Mouse (Mus musculus): ENCODE results near the gene Gm10401. TPM values are rescaled to one million over a fixed set of nuclear protein-coding genes. Genes with fewer than 3 reads are reported as not detected.

Gm10401 gene
- 20.6 and 31.5 TPM in 2 replicates for polyA plus RNA-seq (2014; fragmentation: Nextera tagmentation; extraction: Ambion mirVana)

GRCm38 (mm10) chr5:115098195-115098594, at the start of gene Gm10401:
Gene Gm10401, minus strand, starts transcription at chr5:115098295.
- WGBS = 89% methylated on average over 8 of the region's 8 CpGs
- Histone ChIP-seq H3K9ac (ENCODE audit: low read length) (no peak within 1 kb of the TSS), H3K4me2 (ENCODE audit: low read length) (no peak within 1 kb of the TSS), H3K4me3 (ENCODE audit: control insufficient read depth in 1 of 2, insufficient read depth in 1 of 2, low read depth in 1 of 2, low read length in 2 of 2) (no peak within 1 kb of the TSS), H3K4me1 (ENCODE audit: control insufficient read depth in 2 of 2, insufficient read depth in 2 of 2, low read length in 2 of 2) (peaks cover 0 to 8% of the 10 kb centered on the region in 2 experiments; a peak in 3 of 4 replicates), H3K9me3 (ENCODE audit: control insufficient read depth, low read length) (no peaks in the 10 kb centered on the region), H3K27ac (replicated peaks in 1 of 2; ENCODE audit: control insufficient read depth in 1 of 2, insufficient read depth in 1 of 2, low read depth in 2 of 2, low read length in 2 of 2) (no peak within 1 kb of the TSS), H3K27me3 (ENCODE audit: control insufficient read depth, insufficient read depth, low read length) (no peaks in the 10 kb centered on the region), H3K36me3 (ENCODE audit: control insufficient read depth, insufficient read depth, low read length) (peaks cover 74% of the 10 kb centered on the region)
- ATAC-seq (ENCODE audit: insufficient number of reproducible peaks, insufficient read depth, low FRiP score, low read depth) = no peak

GRCm38 (mm10) chr5:115147388-115147787, 49.3 kb upstream of the Gm10401 start:
- Histone ChIP-seq H3K9me3 (ENCODE audit: control insufficient read depth, low read length) (no peaks in the 10 kb centered on the region), H3K36me3 (ENCODE audit: control insufficient read depth, insufficient read depth, low read length) (peaks cover 78% of the 10 kb centered on the region), H3K27ac (replicated peaks in 1 of 2; ENCODE audit: control insufficient read depth in 1 of 2, insufficient read depth in 1 of 2, low read depth in 2 of 2, low read length in 2 of 2) (no peak overlapping the region), H3K4me1 (ENCODE audit: control insufficient read depth in 2 of 2, insufficient read depth in 2 of 2, low read length in 2 of 2) (peaks cover 7 to 11% of the 10 kb centered on the region in 2 experiments), H3K27me3 (ENCODE audit: control insufficient read depth, insufficient read depth, low read length) (no peaks in the 10 kb centered on the region), H3K4me2 (ENCODE audit: low read length) (no peak overlapping the region), H3K4me3 (ENCODE audit: control insufficient read depth in 1 of 2, insufficient read depth in 1 of 2, low read depth in 1 of 2, low read length in 2 of 2) (no peak overlapping the region), H3K9ac (ENCODE audit: low read length) (no peak overlapping the region)
- WGBS = 75% methylated on average over 3 of the region's 3 CpGs
- ATAC-seq (ENCODE audit: insufficient number of reproducible peaks, insufficient read depth, low FRiP score, low read depth) = no peak

GRCm38 (mm10) chr5:115146747-115147130, 48.6 kb upstream of the Gm10401 start:
- Histone ChIP-seq H3K4me1 (ENCODE audit: control insufficient read depth in 2 of 2, insufficient read depth in 2 of 2, low read length in 2 of 2) (peaks cover 4% of the 10 kb centered on the region in 2 experiments; a peak in 3 of 4 replicates), H3K36me3 (ENCODE audit: control insufficient read depth, insufficient read depth, low read length) (peaks cover 78% of the 10 kb centered on the region)

GRCm38 (mm10) chr5:115145976-115146746, 48.1 kb upstream of the Gm10401 start:
- whole genome bisulfite sequencing = 73% methylated on average over 6 of the region's 6 CpGs
- peaks cover 78% of the 10 kb centered on the region for H3K36me3 ChIP-seq (ENCODE audit: control insufficient read depth, insufficient read depth, low read length)

More at GRCm38 (mm10) chr5:115146747-115147130, 48.6 kb upstream of the Gm10401 start:
- no peak for ATAC-seq (ENCODE audit: insufficient number of reproducible peaks, insufficient read depth, low FRiP score, low read depth)
- H3K9me3 ChIP-seq (ENCODE audit: control insufficient read depth, low read length) = no peaks in the 10 kb centered on the region
- H3K4me2 ChIP-seq (ENCODE audit: low read length) = no peak overlapping the region
- H3K27me3 ChIP-seq (ENCODE audit: control insufficient read depth, insufficient read depth, low read length) = no peaks in the 10 kb centered on the region
- H3K4me3 ChIP-seq (ENCODE audit: control insufficient read depth in 1 of 2, insufficient read depth in 1 of 2, low read depth in 1 of 2, low read length in 2 of 2) = no peak overlapping the region
- H3K9ac ChIP-seq (ENCODE audit: low read length) = no peak overlapping the region
- H3K27ac ChIP-seq (replicated peaks in 1 of 2; ENCODE audit: control insufficient read depth in 1 of 2, insufficient read depth in 1 of 2, low read depth in 2 of 2, low read length in 2 of 2) = no peak overlapping the region

GRCm38 (mm10) chr5:115145253-115145968, 47.3 kb upstream of the Gm10401 start:
- Histone ChIP-seq H3K9ac (ENCODE audit: low read length) (no peak overlapping the region), H3K4me1 (ENCODE audit: control insufficient read depth in 2 of 2, insufficient read depth in 2 of 2, low read length in 2 of 2) (no peaks in the 10 kb centered on the region), H3K36me3 (ENCODE audit: control insufficient read depth, insufficient read depth, low read length) (peaks cover 71% of the 10 kb centered on the region), H3K27ac (replicated peaks in 1 of 2; ENCODE audit: control insufficient read depth in 1 of 2, insufficient read depth in 1 of 2, low read depth in 2 of 2, low read length in 2 of 2) (no peak overlapping the region), H3K4me3 (ENCODE audit: control insufficient read depth in 1 of 2, insufficient read depth in 1 of 2, low read depth in 1 of 2, low read length in 2 of 2) (no peak overlapping the region), H3K27me3 (ENCODE audit: control insufficient read depth, insufficient read depth, low read length) (no peaks in the 10 kb centered on the region), H3K9me3 (ENCODE audit: control insufficient read depth, low read length) (no peaks in the 10 kb centered on the region), H3K4me2 (ENCODE audit: low read length) (no peak overlapping the region)
- ATAC-seq (ENCODE audit: insufficient number of reproducible peaks, insufficient read depth, low FRiP score, low read depth) = no peak
- WGBS = 74% methylated on average over 11 of the region's 11 CpGs

More at GRCm38 (mm10) chr5:115145976-115146746, 48.1 kb upstream of the Gm10401 start:
- H3K27me3 ChIP-seq (ENCODE audit: control insufficient read depth, insufficient read depth, low read length) = no peaks in the 10 kb centered on the region
- no peak overlapping the region for H3K27ac ChIP-seq (replicated peaks in 1 of 2; ENCODE audit: control insufficient read depth in 1 of 2, insufficient read depth in 1 of 2, low read depth in 2 of 2, low read length in 2 of 2)
- H3K9me3 ChIP-seq (ENCODE audit: control insufficient read depth, low read length) = no peaks in the 10 kb centered on the region
- H3K4me1 ChIP-seq (ENCODE audit: control insufficient read depth in 2 of 2, insufficient read depth in 2 of 2, low read length in 2 of 2) = no peaks in the 10 kb centered on the region
- no peak overlapping the region for H3K4me3 ChIP-seq (ENCODE audit: control insufficient read depth in 1 of 2, insufficient read depth in 1 of 2, low read depth in 1 of 2, low read length in 2 of 2)
- H3K9ac ChIP-seq (ENCODE audit: low read length) = no peak overlapping the region
- ATAC-seq (ENCODE audit: insufficient number of reproducible peaks, insufficient read depth, low FRiP score, low read depth) = no peak
- H3K4me2 ChIP-seq (ENCODE audit: low read length) = no peak overlapping the region

GRCm38 (mm10) chr5:115144471-115144870, 46.4 kb upstream of the Gm10401 start:
- Histone ChIP-seq H3K36me3 (ENCODE audit: control insufficient read depth, insufficient read depth, low read length) (peaks cover 62% of the 10 kb centered on the region), H3K4me3 (ENCODE audit: control insufficient read depth in 1 of 2, insufficient read depth in 1 of 2, low read depth in 1 of 2, low read length in 2 of 2) (no peak overlapping the region), H3K9me3 (ENCODE audit: control insufficient read depth, low read length) (no peaks in the 10 kb centered on the region), H3K27ac (replicated peaks in 1 of 2; ENCODE audit: control insufficient read depth in 1 of 2, insufficient read depth in 1 of 2, low read depth in 2 of 2, low read length in 2 of 2) (no peak overlapping the region), H3K4me2 (ENCODE audit: low read length) (no peak overlapping the region), H3K27me3 (ENCODE audit: control insufficient read depth, insufficient read depth, low read length) (no peaks in the 10 kb centered on the region), H3K4me1 (ENCODE audit: control insufficient read depth in 2 of 2, insufficient read depth in 2 of 2, low read length in 2 of 2) (peaks cover 0 to 3% of the 10 kb centered on the region in 2 experiments; a peak in 1 of 4 replicates), H3K9ac (ENCODE audit: low read length) (no peak overlapping the region)
- WGBS = 69% methylated on average over 6 of the region's 6 CpGs
- ATAC-seq (ENCODE audit: insufficient number of reproducible peaks, insufficient read depth, low FRiP score, low read depth) = no peak

GRCm38 (mm10) chr5:115143552-115143951, 45.5 kb upstream of the Gm10401 start:
- Histone ChIP-seq H3K4me1 (ENCODE audit: control insufficient read depth in 2 of 2, insufficient read depth in 2 of 2, low read length in 2 of 2) (peaks cover 0 to 3% of the 10 kb centered on the region in 2 experiments; a peak in 1 of 4 replicates), H3K36me3 (ENCODE audit: control insufficient read depth, insufficient read depth, low read length) (peaks cover 54% of the 10 kb centered on the region), H3K9ac (ENCODE audit: low read length) (no peak overlapping the region), H3K27me3 (ENCODE audit: control insufficient read depth, insufficient read depth, low read length) (no peaks in the 10 kb centered on the region), H3K4me2 (ENCODE audit: low read length) (no peak overlapping the region), H3K9me3 (ENCODE audit: control insufficient read depth, low read length) (no peaks in the 10 kb centered on the region), H3K4me3 (ENCODE audit: control insufficient read depth in 1 of 2, insufficient read depth in 1 of 2, low read depth in 1 of 2, low read length in 2 of 2) (no peak overlapping the region), H3K27ac (replicated peaks in 1 of 2; ENCODE audit: control insufficient read depth in 1 of 2, insufficient read depth in 1 of 2, low read depth in 2 of 2, low read length in 2 of 2) (no peak overlapping the region)
- no peak for ATAC-seq (ENCODE audit: insufficient number of reproducible peaks, insufficient read depth, low FRiP score, low read depth)
- WGBS = 71% methylated on average over 10 of the region's 10 CpGs
